Mouse (Mus musculus): ENCODE measurements around the gene Rab4b.
A peak's percentile ranks its signal among the peaks of the same experiment; 100 is the strongest.

The Rab4b gene

DNA sequence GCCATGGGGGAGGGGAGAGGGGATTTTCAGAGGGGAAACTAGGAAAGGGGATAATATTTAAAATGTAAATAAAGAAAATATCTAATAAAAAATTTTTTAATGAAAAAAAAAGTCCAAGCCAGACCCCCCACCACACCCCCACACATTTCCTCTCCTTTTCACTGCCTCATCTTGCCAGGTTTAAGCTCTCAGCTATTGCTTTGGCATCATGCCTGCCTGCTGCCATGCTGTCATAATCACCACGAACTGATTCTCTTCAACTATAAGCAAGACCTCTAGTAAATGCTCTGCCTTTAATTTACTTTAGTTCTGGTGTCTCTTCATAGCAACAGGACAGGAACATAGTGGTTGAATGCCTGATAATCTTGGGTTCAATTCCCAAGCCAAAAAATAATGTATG is 3.8 kb upstream of the Rab4b start:
- DNase-seq = peak; percentile 56 to 57

DNA sequence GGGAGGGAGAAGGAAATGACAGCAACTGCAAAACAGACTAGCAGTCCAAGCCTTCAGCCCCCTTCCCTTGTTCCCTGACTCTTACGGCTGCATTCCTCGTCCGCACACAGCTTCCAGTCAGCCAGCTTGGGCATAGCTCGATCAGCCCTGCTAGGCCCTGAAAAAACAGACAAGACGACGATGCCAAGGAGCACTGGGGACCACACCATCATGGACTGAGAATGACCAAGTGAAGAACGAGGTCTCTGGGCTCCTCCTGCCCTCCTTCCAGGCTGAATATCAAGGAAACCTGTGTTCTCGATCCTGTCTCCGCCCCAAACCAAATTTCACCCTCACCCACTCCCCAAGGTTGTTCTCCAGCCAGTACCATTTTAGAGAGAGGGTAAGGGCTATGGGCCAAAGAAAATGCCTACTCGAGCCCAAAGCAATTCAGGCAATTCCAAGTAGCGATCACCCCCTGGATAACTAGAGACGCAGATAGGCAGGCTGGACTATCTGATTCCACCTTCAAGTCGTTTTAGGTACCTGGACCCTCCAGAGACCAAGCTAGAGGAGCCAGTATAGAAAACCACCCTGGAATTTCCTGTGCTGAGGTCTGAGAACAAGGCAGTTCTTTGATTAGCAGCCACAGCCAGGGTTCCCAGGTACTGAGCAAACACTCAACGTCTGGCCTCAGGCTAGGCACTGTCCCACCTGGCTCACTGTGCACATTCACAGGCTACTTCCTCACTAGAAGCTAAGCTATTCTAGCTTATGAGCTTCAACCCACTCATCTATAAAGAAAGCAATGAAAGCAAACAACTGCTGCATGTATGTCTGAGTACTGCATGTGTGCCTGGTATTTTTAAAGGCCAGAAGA is 2.4 kb upstream of the Rab4b start, which contains the start of the genes Gm21983 and Mia:
Gene Gm21983, minus strand, starts transcription at position 250 of the 859 bp plus-strand sequence.
Gene Mia, minus strand, starts transcription at position 321 of the 859 bp plus-strand sequence.
- peak; percentile 83 for DNase-seq

DNA sequence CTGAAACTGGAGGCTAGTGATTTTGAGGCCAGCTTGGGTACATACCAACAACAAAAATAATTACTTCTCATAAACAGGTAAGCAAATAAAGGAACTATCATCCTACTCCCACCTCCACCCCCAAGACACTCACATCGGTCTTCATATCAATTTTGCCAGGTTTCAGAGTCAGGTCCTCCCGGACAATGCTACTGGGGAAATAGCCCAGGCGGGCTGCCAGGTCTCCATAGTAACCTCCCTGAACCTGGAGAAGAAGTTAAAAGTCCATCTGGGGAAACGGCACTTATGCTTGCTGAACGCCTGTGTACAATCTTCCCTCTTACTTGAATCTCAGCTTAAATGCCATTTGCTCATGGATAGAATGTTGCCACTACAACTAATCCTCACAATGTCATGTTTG is 1.3 kb upstream of the Rab4b start:
- DNase-seq = peak; percentile 84 to 88

DNA sequence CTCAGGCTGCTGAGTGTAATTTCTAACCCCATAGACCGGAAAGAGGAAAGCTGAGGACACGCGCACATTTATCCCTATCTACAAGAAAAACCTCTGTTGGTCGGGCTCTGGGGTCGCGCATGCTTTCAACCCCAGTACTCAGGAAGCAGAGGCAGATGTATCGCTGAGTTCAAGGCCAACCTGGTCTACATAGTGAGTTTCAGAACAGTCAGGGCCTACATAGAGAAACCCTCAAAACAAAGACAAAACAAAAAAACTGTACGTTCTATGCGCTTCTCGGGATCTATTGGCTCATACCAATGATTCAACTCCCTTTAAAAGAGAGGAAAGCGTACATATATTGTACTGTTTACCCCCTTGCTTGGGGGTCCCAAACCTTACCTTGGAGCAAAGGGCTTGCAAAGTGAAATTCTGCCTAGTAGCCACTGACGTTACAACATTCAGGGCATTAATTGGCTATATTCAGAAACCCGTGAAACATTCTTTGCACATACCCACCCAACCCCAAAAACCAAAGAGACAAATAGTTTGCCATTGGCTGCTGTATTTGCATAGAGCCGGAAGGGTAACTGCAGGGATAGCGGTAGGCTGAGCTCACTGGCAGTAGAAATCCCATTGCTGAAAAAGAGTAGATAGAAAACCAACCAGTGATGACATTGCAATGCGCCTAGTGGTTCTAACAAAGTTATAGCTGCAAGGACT is 672 bp upstream of the Rab4b start:
- DNase-seq = no peak

DNA sequence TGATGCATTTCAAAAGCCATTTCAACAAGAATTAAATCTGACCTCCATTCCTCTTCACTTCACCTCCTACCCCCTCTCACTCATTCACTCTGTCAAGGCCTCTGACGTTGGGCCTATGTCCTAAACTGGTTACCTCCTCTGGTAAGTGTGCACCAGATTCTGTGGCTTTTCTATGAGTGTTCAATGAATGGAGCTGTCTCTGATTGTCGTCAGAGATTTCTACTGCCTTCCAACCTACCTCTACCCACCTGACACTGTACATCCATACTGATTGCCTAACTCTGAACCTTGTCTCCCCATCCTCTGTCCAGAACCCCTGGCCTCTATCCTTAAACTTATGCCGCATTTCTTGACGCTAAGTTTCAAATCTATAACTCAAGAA is 763 bp downstream of the Rab4b start:
- no peak for DNase-seq

DNA sequence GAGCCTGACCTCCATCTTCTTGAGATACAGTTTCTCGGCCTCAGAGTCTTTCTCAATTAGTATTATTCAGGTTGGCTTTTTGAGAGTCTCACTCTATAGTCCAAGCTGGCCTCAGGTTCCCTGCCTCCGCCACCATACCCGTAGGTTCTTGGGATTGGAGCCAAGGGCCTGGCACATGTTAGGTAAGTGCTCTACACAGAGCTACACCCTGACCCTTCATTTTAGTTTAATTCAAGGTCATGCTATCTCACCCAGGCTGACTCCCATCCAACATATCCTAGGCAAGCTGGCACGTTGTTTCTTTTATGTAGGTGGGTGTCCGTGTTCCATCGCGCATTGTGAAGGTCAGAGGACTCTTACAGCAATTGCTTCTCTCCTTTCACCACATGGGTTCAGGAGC is 3.8 kb downstream of the Rab4b start:
- no peak for DNase-seq

DNA sequence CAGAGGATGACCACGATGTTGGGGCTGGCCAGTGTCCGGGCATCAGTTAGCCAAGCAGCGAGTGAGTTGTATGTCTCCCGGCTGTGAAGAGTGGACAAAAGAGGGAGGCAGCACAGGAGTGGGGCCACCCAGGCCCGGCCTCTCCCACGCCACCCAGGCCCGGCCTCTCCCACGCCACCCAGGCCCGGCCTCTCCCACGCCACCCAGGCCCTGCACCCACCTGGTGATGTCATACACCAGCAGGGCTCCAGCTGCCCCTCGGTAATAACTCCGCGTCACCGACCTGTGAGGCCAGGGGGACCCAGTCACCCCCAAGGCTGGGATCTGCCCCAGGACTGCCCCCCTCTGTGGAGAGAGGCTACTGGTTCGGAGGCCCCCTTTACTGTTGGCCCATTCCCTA is 4.2 kb downstream of the Rab4b start:
- DNase-seq = no peak

DNA sequence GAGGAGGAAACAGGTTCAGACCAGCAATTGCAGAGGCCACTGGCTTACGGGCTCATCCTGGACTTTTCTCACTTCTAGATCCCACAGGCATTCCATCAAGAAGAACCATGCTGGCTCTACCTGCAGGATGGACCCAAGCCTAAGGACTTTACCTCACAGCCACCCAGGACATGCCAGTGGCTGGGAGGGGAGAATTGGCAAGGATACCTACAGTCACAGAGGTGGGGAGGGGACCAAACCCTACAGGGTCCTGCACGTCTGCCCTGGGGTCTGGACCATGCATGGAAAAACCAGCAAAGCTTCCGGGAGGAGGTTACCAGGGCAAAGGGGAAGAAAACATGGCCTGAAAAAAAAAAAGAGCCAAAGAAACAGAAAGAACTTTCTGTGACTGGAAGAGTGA is 7.7 kb downstream of the Rab4b start:
- DNase-seq = no peak

DNA sequence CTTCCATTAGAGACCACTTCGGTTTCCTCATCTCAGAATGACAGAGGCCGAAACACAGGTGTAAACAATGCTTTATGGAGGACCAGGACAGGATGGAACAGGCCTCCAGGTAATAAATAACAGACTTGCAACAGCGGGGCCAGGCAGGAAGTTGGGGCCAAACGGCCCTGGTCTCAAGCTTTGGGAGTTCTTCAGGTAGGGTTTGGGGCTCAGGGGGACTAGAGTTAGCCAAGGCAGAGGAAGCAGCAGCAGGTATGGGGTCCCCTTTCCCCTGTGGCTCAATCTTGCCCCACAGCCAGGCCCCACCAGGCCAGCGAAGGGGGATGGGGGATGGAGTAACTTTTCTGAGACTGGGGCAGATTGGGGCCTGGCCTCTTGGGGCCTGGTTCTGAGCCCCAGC is 10.3 kb downstream of the Rab4b start:
- no peak for DNase-seq

DNA sequence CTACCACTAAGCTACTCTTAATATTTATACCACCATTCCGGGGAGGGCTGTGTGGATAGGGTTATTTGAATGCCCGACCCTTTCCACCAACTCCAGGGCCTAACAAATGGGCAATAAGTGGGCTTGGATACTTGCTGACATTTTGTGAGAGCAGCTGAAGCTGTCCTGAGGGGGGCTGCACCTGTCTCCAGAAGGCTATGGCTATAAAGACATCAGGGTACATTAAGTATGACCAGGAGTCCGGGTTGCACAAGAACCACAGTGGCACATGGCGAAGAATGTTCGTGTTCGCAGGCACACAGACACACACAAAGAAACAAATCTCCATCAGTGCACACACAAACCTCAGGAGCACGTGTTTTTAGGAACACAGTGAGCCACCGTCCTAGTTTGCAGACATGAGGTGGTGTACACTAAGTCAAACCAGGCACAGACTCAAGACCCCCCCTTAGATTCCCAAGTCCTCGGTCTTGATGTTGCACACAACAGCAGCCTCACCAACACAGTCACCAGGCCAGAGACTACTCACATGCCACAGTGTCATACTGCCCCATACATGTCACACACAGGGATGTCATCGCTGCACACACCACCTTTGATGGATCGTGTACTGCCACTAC is 11.1 kb downstream of the Rab4b start:
- DNase-seq = no peak

DNA sequence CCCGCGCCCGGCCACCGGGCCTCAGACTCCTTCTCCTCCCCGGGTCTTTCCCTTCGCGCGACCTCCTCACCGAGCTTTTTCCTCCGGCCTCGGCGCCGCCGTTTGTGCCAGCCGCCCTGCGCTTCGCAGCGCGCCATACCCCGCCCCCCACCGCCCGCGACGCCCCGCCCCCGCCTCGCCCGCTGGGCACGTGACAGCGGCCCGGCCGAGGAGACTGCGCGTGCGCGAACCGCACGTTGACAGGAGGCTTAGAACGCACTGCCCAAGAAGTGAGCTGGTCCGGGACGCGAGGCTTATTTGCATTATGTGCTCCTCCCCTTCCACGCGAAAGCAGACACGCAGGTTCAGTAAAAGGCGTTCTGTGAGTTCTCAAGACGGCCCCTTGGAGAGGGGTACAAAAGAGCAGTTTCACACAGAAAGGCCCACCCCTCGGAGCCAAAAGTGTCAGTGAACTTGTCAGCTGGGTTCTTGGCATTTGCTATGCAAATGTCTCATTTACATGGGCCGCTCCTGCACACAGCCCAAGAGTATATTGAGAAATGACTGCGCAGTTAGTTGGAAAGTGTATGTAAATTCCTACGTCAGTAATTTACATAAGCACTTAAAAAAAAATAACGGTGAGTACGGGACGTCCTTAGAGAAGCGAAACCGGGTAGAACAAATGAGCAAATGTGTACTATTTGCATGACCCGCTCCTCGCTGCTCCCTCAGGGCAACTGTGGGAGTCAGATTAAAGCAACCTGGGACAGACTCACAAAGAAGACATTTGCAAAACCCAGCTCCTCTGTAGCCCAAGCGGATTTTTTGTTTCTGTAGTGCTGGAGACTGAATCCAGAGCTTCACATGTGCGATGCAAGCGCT is 11.9 kb downstream of the Rab4b start, which contains the start of gene Egln2:
Gene Egln2, minus strand, starts transcription at position 189 of the 861 bp plus-strand sequence.
- DNase-seq = peak; percentile 98

DNA sequence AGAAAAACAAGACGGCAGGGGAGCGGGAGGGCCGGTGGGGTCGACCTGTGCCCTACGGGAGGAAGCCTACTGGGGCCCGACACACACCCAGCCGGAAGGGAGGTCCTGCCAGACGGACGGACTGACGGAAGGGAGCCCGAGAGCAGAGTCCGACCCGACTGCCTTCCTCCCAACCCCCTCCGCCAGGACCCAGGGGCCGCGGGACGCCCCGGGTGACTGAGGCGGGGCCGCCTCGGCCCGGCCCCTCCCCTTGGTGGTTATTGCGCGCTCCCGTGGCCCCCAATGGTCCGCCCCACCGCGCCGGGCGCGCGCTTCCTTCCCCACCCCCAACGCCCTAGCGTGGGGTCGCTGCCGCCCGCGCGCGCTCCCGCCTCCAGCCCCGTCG is 12.5 kb downstream of the Rab4b start:
- peak; percentile 90 to 91 for DNase-seq

DNA sequence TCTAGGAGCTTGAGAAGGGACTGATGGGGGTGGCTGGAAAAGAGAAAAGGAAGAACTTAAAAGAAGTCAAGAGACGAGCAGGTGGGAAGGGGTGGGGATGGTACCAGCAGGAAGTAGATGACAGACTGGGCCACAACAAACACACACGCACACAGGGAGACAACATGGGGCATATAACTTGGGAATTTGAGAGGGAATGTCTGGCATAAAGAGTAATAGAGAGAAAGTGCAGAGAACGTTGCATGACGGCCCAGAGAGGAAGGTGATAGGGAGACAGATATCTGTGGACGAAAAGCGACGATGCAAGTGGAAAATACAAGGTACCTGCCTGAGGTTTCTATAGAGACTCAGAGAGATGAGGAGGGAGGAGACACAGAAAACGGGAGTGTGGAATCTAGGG is 13.0 kb downstream of the Rab4b start:
- no peak for DNase-seq

DNA sequence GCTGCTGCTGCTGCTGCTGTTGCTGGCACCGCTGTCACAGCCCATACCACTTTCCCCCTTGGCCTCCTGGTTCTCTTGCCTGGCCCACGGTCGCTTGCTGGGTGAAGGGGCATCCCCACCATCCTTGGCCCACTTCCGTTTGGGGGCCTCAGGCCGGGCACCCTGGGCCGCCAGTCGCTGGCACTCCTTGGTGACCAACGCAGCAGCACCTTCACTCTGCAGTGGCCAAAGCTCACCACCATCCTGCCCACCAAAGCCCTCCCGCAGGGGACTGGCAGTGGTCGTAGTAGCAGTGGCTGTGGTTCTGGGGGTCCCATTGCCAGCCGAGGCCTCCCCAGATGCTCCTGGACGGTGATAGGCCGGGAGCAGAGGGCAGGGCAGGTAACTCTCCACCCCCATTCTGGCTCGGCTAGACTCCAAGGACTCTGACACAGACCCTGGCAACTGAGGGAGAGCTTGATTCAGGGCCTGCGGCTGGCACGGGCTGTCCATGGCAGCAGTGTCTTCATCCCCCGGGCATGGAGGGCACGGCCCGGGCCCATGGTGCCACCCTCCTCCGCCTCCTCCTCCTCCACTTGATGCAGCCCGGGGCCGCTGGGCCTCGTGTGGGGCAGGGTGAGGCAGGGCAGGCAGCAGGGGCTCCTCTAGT is 13.6 kb downstream of the Rab4b start:
- DNase-seq = peak; percentile 85 to 87

DNA sequence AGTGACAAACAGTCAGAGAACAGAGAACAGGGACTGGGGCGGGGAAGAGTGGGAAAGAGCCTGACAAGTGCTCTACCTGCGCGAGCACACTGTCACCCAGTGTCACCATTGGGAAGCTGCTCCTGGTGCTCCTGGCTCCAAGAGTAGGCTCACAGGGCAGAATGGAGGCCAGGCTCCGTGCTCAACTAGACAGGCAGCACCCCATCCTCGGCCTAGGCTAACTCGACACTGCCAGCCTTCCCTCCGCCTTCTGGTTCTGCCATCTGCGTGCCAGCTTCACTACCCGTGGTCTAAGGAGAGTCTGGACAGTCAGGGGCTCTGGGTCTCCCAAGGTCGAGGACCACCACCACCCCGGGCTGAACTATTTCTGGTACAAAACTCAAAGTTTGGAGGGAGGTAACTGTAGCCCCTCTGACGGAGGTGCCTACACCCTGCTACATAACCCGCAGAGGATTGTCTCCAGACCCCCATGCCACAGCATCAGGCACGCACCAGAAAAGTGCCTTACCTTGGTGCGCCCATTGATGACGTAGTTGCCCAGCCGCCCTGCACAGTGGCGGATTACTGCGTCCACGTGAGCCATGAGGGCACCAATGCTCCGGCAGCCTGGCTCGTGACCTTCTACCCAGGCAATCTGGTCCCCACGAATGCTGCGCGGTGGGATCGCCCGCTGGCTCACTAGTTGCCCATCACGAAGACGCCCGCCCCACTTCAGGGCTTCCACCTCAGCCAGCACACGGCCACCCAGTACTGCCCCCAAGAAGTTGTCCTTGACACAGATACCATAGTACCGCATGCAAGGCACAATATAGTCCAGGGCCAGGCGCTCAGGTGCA is 14.4 kb downstream of the Rab4b start:
- DNase-seq = peak; percentile 51 to 56

DNA sequence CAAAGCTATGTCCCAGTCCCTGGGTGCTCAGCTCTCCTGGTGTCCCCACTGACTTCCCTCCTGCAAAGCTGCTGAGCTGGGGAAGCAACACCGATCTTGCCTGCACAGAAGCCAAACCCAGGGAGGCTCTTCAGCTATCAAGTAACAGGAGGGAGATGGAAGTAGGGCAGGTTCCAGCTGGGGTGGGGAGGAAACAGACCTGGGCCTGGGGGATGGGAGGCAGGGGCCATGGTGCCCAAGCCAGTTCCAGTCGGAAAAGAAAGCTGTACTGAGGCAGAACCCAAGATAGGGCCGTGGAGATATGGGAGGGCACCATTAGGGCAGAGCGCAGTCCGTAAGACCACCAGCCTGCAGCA is 15.3 kb downstream of the Rab4b start:
- DNase-seq = peak; percentile 40 to 45

DNA sequence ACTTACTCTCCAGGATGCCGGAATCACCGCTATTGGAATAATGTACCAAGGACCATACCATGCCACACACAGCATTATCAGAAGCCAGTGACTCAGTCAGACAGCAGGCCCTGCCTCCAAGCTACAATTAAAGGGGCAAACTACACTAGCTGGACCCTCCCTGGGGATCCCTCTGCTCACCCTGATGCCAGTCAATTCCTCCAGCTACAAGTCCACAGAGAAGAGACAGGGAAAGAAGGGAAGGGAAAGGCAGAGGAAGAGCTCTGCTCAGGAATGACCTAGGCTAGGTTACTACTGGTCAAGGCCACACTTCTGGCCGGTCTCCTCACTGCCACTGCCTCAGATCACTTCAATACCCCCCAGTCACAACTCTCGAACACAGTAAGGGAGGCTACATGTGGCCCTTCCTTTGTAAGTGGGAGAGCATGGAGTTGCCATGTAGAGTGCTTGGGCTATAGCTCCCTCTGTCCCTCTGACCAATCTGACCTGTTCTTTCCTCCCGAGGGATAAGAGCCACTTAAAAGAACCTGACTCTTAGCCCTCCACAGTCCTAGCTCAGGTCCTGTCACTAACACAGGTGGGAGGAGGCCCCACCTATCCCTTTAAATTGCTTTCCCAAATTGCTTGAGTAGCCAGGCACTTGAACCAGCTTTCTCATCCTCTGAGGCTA is 15.8 kb downstream of the Rab4b start:
- DNase-seq = no peak

DNA sequence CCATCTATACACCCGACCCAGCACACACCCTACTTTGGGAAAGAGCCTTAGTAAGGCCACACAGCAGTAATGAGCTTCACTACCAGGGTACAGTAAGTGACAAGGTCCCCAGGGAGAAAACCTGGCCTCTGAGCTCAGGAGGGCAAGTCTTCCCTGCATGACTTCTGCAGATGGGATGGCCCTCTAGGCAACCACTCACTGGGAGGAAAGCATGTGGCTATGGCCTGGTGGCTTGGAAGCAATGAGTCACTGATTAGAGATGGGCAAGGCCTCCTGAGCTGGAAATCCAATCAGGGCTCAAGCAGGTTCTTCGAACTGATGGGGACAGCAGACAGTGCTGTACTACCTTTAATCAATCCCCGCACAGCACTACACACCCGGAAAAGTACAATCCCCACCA is 17.0 kb downstream of the Rab4b start:
- no peak for DNase-seq

DNA sequence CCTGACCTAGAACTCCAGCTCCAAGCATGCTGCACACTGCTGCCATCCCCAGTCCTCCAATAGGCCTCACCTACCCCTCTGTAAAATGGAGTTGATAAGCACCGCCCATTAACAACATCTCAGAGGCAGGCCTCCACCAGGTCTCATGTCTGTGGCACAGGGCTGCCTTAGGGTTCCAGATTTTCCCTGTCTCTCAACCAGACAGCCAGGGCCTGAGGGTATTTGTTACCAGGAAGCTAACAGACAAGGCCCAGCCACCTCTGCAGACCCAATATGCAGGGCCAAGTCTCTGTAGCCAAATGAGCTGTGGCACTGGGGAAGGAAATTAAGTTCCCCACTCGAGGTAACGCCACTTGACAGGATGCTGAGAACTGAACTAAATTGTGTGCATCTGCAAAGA is 17.8 kb downstream of the Rab4b start:
- DNase-seq = no peak

DNA sequence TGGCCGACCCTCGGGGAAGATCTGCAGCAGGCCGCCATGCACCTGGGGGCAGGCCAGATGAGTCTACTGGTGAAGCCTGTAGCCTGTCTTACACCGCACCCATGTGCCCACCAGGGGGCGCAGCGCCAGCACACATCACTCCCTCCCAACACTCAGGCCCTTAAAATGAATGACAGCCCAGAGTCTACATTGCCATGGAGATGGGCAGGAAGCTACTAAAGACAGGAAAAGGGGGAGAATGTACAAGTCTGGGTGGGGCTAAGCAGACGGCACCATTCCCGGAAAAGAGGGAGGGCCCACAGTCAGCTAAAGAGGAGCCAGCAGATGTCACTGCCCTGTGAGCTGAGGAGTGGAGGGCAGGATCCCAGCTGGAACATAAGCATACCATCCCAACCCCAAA is 18.8 kb downstream of the Rab4b start:
- DNase-seq = peak; percentile 93 to 96

DNA sequence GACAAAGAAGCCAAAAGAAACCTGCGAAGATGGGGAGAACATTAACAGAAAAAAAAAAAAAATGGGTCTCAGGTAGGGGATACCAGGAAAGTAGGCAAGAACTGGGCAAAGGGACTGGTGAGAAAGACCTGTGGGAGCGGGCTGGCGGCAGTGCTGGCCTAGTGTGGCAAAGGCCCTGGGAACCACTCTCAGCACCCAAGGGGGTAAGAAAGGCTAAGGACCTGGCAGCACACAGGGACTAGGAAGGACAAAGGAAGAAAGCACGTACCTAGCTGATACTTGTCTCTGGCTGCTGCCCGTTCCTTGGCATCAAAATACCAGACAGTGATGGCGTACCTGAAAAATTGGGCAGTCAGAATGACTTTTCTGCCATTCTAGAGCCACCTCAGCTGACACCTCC is 19.4 kb downstream of the Rab4b start:
- DNase-seq = no peak
